Mouse (Mus musculus) midbrain, embryonic 14.5 days (tissue): ENCODE data around the gene Vmn2r17. TPM values are rescaled to one million over a fixed set of nuclear protein-coding genes. Genes with fewer than 3 reads are reported as not detected.
A peak's percentile ranks its signal among the peaks of the same experiment; 100 is the strongest.

ENCODE experiments used
- ATAC-seq: fragments of 200-750 bp; cut with Nextera tagmentation; 2 replicates; pipeline ENCODE4 v1.8.0; 2017; ENCODE audit warnings: moderate number of reproducible peaks, moderate library complexity; ENCODE audit not compliant: low FRiP score, low TSS enrichment
- DNase-seq: peaks from one replicate; pipeline ENCODE4 v3.0.0-alpha.2; 2015
- H3K27ac ChIP-seq: fragments of 300-500 bp; sonication (generic); replicated peaks from 2 replicates; pipeline ENCODE4 v1.5.1; 2014; ENCODE audit warnings: mild to moderate bottlenecking, low read depth, low read length, moderate library complexity
- H3K27me3 ChIP-seq: fragments of 300-500 bp; sonication (generic); 2 replicates; pipeline ENCODE4 v1.6.1; 2014; ENCODE audit warnings: low read length, control low read depth, mixed read lengths; ENCODE audit not compliant: control insufficient read depth, insufficient read depth
- H3K36me3 ChIP-seq: fragments of 300-500 bp; sonication (generic); 2 replicates; pipeline ENCODE4 v1.6.1; 2014; ENCODE audit warnings: low read length, control low read depth; ENCODE audit not compliant: control insufficient read depth, insufficient read depth
- H3K4me1 ChIP-seq: fragments of 300-500 bp; sonication (generic); 2 replicates; pipeline ENCODE4 v1.6.1; 2014; ENCODE audit warnings: mild to moderate bottlenecking, antibody characterized with exemption, low read length, control low read depth; ENCODE audit not compliant: control insufficient read depth, insufficient read depth
- H3K4me2 ChIP-seq: fragments of 300-500 bp; sonication (generic); 2 replicates; pipeline ENCODE4 v1.6.1; 2014; ENCODE audit warnings: mild to moderate bottlenecking, low read length, moderate library complexity
- H3K4me3 ChIP-seq: fragments of 300-500 bp; sonication (generic); replicated peaks from 2 replicates; pipeline ENCODE4 v1.5.1; 2014; ENCODE audit warnings: low read depth, low read length
- H3K9ac ChIP-seq: fragments of 300-500 bp; sonication (generic); replicated peaks from 2 replicates; pipeline ENCODE4 v1.6.1; 2014; ENCODE audit warnings: mild to moderate bottlenecking, low read length, moderate library complexity
- H3K9me3 ChIP-seq: fragments of 300-500 bp; sonication (generic); 2 replicates; pipeline ENCODE4 v1.6.1; 2016; ENCODE audit warnings: low read length, control low read depth, mixed read lengths; ENCODE audit not compliant: control insufficient read depth
- whole genome bisulfite sequencing: fragments of 180-500 bp; shearing (Covaris S2); extraction: QIAGEN DNeasy Blood & Tissue Kit; methylation state at CpG from one replicate; pipeline ENCODE4 v1.1.7; 2014; 5-methylcytosine and 5-hydroxymethylcytosine counted together
- polyA plus RNA-seq: library from polyadenylated mRNA; unstranded; fragments of >200 nt; fragmentation: Nextera tagmentation; extraction: Ambion mirVana; gene quantifications from 2 replicates; pipeline ENCODE4 v1.2.1, GENCODE M21; 2014

The Vmn2r17 gene
- not detected in 2 replicates for polyA plus RNA-seq

- peaks cover 14% of the 10 kb centered on the region for H3K9me3 ChIP-seq
- 58% methylated on average over 2 of the region's 2 CpGs for WGBS
- DNase-seq (no peak), ATAC-seq (no peak)
- H3K4me3 ChIP-seq, result no peak within 1 kb of the TSS
- H3K36me3 ChIP-seq, result no peaks in the 10 kb centered on the region
- no peaks in the 10 kb centered on the region for H3K27me3 ChIP-seq
- H3K27ac ChIP-seq, result no peak within 1 kb of the TSS
- no peak within 1 kb of the TSS for H3K4me2 ChIP-seq
- H3K9ac ChIP-seq, result no peak within 1 kb of the TSS
- no peaks in the 10 kb centered on the region for H3K4me1 ChIP-seq
Observed at GRCm38 (mm10) chr5:109419388-109419787, at the start of gene Vmn2r17. Gene Vmn2r17, plus strand, starts transcription at chr5:109419688.

GRCm38 (mm10) chr5:109466576-109467506, 47.4 kb downstream of the Vmn2r17 start:
- Histone ChIP-seq H3K9ac (no peak overlapping the region), H3K9me3 (peaks cover 12% of the 10 kb centered on the region), H3K36me3 (no peaks in the 10 kb centered on the region), H3K27ac (no peak overlapping the region), H3K27me3 (no peaks in the 10 kb centered on the region), H3K4me3 (no peak overlapping the region; the same call in 1 of the 2 replicates), H3K4me1 (no peaks in the 10 kb centered on the region), H3K4me2 (no peak overlapping the region)
- ATAC-seq (no peak; the same call in 1 of the 2 replicates), DNase-seq (peak; percentile 41)
- 23% methylated on average over 20 of the region's 21 CpGs for WGBS

- no peak overlapping the region for H3K9ac ChIP-seq
- H3K27me3 ChIP-seq, result no peaks in the 10 kb centered on the region
- peak; percentile 41 for DNase-seq
- H3K4me2 ChIP-seq, result no peak overlapping the region
- H3K9me3 ChIP-seq, result peaks cover 16% of the 10 kb centered on the region
- no peak for ATAC-seq
- H3K27ac ChIP-seq, result no peak overlapping the region
- no peak overlapping the region for H3K4me3 ChIP-seq
- no peaks in the 10 kb centered on the region for H3K4me1 ChIP-seq
- H3K36me3 ChIP-seq, result no peaks in the 10 kb centered on the region
- WGBS, result 13% methylated on average over 1 of the region's 1 CpGs
Observed at GRCm38 (mm10) chr5:109506729-109507128, 87.2 kb downstream of the Vmn2r17 start.

Other genes with a start within 250 kb of the Vmn2r17 start
- gene Vmn2r13, start 227.5 kb upstream of the Vmn2r17 start, polyA plus RNA-seq, result not detected in 2 replicates
- not detected in 2 replicates for gene Vmn2r14, start 195.0 kb upstream of the Vmn2r17 start, polyA plus RNA-seq
- not detected in 2 replicates for gene Vmn2r15, start 122.0 kb upstream of the Vmn2r17 start, polyA plus RNA-seq
- not detected in 2 replicates for gene Vmn2r16, start 89.5 kb upstream of the Vmn2r17 start, polyA plus RNA-seq
- 9.3 and 18.1 TPM in 2 replicates for gene Crlf2, start 139.3 kb downstream of the Vmn2r17 start, polyA plus RNA-seq